Mouse (Mus musculus): ENCODE data around the gene Kifc5b. TPM values are rescaled to one million over a fixed set of nuclear protein-coding genes. Genes with fewer than 3 reads are reported as not detected.

Kifc5b gene
- polyA plus RNA-seq, 1 experiment from 2014 or later = 0.94 TPM

GRCm38 (mm10) chr17:26958880-26959279 is 42.0 kb downstream of the Kifc5b start:
- Histone ChIP-seq H3K4me2 (replicated peaks; ENCODE audit: low read depth) (no peak overlapping the region), H3K9ac (ENCODE audit: low read depth, low read length) (no peak overlapping the region), H3K36me3 (ENCODE audit: control insufficient read depth, insufficient read depth) (peaks cover 38% of the 10 kb centered on the region; the same call in 1 of the 2 replicates), H3K4me1 (replicated peaks; ENCODE audit: control insufficient read depth, insufficient read depth, low read length) (no peaks in the 10 kb centered on the region), H3K9me3 (ENCODE audit: control insufficient read depth) (no peaks in the 10 kb centered on the region), H3K4me3 (ENCODE audit: low read depth, low read length) (no peak overlapping the region), H3K27me3 (replicated peaks; ENCODE audit: control insufficient read depth, insufficient read depth, low read length) (no peaks in the 10 kb centered on the region), H3K27ac (ENCODE audit: low read depth, low read length) (no peak overlapping the region)
- 57% methylated on average over 5 of the region's 5 CpGs for WGBS
- no peak for ATAC-seq
- TF ChIP-seq CTCF (IDR thresholded peaks at IDR 0.05; ENCODE audit: low read depth) = no peak

DNA sequence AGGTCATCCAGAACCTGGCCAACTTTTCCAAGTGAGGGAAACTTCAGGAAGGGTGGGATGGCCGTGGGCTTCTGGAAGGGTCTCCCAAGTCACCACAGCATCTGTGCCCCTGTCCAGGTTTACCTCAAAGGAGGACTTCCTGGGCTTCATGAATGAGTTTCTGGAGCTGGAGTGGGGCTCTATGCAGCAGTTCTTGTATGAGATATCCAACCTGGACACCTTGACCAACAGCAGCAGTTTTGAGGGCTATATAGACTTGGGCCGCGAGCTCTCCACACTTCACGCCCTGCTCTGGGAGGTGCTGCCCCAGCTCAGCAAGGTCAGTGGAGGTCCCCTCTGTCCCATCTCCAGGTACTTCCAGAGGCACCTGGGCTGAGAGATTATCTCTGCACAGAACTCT is 42.9 kb downstream of the Kifc5b start:
- no peak overlapping the region for H3K9ac ChIP-seq (ENCODE audit: low read depth, low read length)
- no peak overlapping the region for H3K27ac ChIP-seq (ENCODE audit: low read depth, low read length)
- no peak overlapping the region for H3K4me3 ChIP-seq (ENCODE audit: low read depth, low read length)
- no peaks in the 10 kb centered on the region for H3K9me3 ChIP-seq (ENCODE audit: control insufficient read depth)
- H3K4me2 ChIP-seq (replicated peaks; ENCODE audit: low read depth) = no peak overlapping the region
- TF ChIP-seq CTCF (IDR thresholded peaks at IDR 0.05; ENCODE audit: low read depth) = no peak
- H3K27me3 ChIP-seq (replicated peaks; ENCODE audit: control insufficient read depth, insufficient read depth, low read length) = no peaks in the 10 kb centered on the region
- H3K36me3 ChIP-seq (ENCODE audit: control insufficient read depth, insufficient read depth) = peaks cover 45% of the 10 kb centered on the region; the same call in 1 of the 2 replicates
- WGBS = 87% methylated on average over 4 of the region's 4 CpGs
- no peak for ATAC-seq
- H3K4me1 ChIP-seq (replicated peaks; ENCODE audit: control insufficient read depth, insufficient read depth, low read length) = no peaks in the 10 kb centered on the region

DNA sequence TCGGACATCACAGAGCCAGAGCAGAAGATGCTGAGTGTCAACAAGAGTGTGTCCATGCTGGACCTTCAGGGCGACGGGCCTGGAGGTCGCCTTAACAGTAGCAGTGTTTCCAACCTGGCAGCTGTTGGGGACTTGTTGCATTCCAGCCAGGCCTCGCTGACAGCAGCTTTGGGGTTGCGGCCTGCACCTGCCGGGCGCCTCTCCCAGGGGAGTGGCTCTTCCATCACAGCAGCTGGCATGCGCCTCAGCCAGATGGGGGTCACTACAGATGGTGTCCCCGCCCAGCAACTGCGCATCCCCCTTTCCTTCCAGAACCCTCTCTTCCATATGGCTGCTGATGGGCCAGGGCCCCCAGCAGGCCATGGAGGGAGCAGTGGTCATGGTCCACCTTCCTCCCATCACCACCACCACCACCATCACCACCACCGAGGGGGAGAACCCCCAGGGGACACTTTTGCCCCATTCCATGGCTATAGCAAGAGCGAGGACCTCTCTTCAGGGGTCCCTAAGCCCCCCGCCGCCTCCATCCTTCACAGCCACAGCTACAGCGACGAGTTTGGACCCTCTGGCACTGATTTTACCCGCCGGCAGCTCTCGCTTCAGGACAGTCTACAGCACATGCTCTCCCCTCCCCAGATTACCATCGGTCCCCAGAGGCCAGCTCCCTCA is 44.8 kb downstream of the Kifc5b start:
- no peak for ATAC-seq
- no peaks in the 10 kb centered on the region for H3K4me1 ChIP-seq (replicated peaks; ENCODE audit: control insufficient read depth, insufficient read depth, low read length)

DNA sequence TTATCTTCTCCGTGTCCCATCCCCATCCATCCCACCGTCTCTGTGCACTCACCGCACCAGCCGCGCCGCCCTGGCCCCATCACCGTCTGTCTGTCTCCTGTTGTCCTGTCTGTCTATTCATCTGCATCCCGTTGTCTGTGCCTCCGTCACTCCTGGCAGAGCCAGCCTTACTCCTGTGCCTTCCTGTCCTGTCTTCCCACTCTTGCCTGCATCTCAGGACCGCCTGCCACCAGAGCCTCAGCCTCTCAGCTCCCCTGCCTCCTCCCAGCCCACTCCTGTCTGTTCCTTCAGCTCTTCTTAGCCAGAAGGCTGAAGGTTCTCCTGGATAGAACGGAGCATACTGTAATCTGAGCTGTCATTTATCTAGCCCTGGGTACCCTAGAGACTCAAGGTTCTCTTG is 50.1 kb downstream of the Kifc5b start:
- Histone ChIP-seq H3K9me3 (ENCODE audit: control insufficient read depth) (no peaks in the 10 kb centered on the region), H3K4me1 (replicated peaks; ENCODE audit: control insufficient read depth, insufficient read depth, low read length) (no peaks in the 10 kb centered on the region), H3K4me3 (ENCODE audit: low read depth, low read length) (no peak overlapping the region), H3K4me2 (replicated peaks; ENCODE audit: low read depth) (no peak overlapping the region), H3K36me3 (ENCODE audit: control insufficient read depth, insufficient read depth) (peaks cover 12% of the 10 kb centered on the region; the same call in 1 of the 2 replicates), H3K27ac (ENCODE audit: low read depth, low read length) (no peak overlapping the region), H3K27me3 (replicated peaks; ENCODE audit: control insufficient read depth, insufficient read depth, low read length) (no peaks in the 10 kb centered on the region), H3K9ac (ENCODE audit: low read depth, low read length) (no peak overlapping the region)
- no peak for ATAC-seq
- no peak for TF ChIP-seq CTCF (IDR thresholded peaks at IDR 0.05; ENCODE audit: low read depth)
- WGBS = 90% methylated on average over 11 of the region's 11 CpGs

More for the DNA sequence above, 44.8 kb downstream of the Kifc5b start:
- H3K4me3 ChIP-seq (ENCODE audit: low read depth, low read length) = no peak overlapping the region
- no peaks in the 10 kb centered on the region for H3K9me3 ChIP-seq (ENCODE audit: control insufficient read depth)
- 92% methylated on average over 21 of the region's 21 CpGs for WGBS
- no peak overlapping the region for H3K9ac ChIP-seq (ENCODE audit: low read depth, low read length)
- no peak overlapping the region for H3K27ac ChIP-seq (ENCODE audit: low read depth, low read length)
- H3K27me3 ChIP-seq (replicated peaks; ENCODE audit: control insufficient read depth, insufficient read depth, low read length) = no peaks in the 10 kb centered on the region
- H3K4me2 ChIP-seq (replicated peaks; ENCODE audit: low read depth) = no peak overlapping the region
- no peak for TF ChIP-seq CTCF (IDR thresholded peaks at IDR 0.05; ENCODE audit: low read depth)
- H3K36me3 ChIP-seq (ENCODE audit: control insufficient read depth, insufficient read depth) = peaks cover 47% of the 10 kb centered on the region; the same call in 1 of the 2 replicates

DNA sequence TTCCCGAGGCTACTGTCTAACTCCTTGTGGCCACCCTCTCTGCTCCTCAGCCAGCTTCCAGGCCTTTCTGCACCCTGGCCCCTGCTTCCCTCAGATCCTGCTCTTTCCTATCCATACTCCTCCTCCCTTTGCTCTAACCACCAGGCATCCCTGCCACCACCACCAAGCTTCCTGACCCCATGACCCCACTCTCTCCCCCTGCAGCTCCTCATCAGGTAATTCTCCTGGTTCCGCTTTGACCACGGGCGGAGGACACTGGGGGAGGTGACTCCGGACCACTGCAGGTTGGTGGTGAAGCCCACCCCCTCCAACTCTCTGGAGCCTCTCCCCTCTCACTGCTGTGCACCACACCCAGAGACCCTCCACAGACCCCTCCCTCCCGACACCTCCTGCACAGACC is 50.6 kb downstream of the Kifc5b start:
- Histone ChIP-seq H3K9ac (ENCODE audit: low read depth, low read length) (no peak overlapping the region), H3K9me3 (ENCODE audit: control insufficient read depth) (no peaks in the 10 kb centered on the region), H3K27me3 (replicated peaks; ENCODE audit: control insufficient read depth, insufficient read depth, low read length) (no peaks in the 10 kb centered on the region), H3K4me3 (ENCODE audit: low read depth, low read length) (no peak overlapping the region), H3K27ac (ENCODE audit: low read depth, low read length) (no peak overlapping the region), H3K4me2 (replicated peaks; ENCODE audit: low read depth) (no peak overlapping the region), H3K36me3 (ENCODE audit: control insufficient read depth, insufficient read depth) (peaks cover 12% of the 10 kb centered on the region; the same call in 1 of the 2 replicates), H3K4me1 (replicated peaks; ENCODE audit: control insufficient read depth, insufficient read depth, low read length) (no peaks in the 10 kb centered on the region)
- ATAC-seq = no peak
- 88% methylated on average over 6 of the region's 6 CpGs for WGBS
- TF ChIP-seq CTCF (IDR thresholded peaks at IDR 0.05; ENCODE audit: low read depth) = no peak

- 81% methylated on average over 6 of the region's 6 CpGs for WGBS
- H3K27me3 ChIP-seq (replicated peaks; ENCODE audit: control insufficient read depth, insufficient read depth, low read length) = no peaks in the 10 kb centered on the region
- H3K4me1 ChIP-seq (replicated peaks; ENCODE audit: control insufficient read depth, insufficient read depth, low read length) = no peaks in the 10 kb centered on the region
- no peak overlapping the region for H3K9ac ChIP-seq (ENCODE audit: low read depth, low read length)
- no peaks in the 10 kb centered on the region for H3K9me3 ChIP-seq (ENCODE audit: control insufficient read depth)
- peaks cover 12% of the 10 kb centered on the region; the same call in 1 of the 2 replicates for H3K36me3 ChIP-seq (ENCODE audit: control insufficient read depth, insufficient read depth)
- no peak for TF ChIP-seq CTCF (IDR thresholded peaks at IDR 0.05; ENCODE audit: low read depth)
- ATAC-seq = no peak
- no peak overlapping the region for H3K4me3 ChIP-seq (ENCODE audit: low read depth, low read length)
- H3K4me2 ChIP-seq (replicated peaks; ENCODE audit: low read depth) = no peak overlapping the region
- no peak overlapping the region for H3K27ac ChIP-seq (ENCODE audit: low read depth, low read length)
These were observed 51.3 kb downstream of the Kifc5b start for GRCm38 (mm10) chr17:26968200-26968611.
